Mouse (Mus musculus) thymus, postnatal 4 days (tissue): ENCODE results near the gene Greb1.

Experiments used
- DNase-seq: peaks from one replicate; pipeline ENCODE4 v3.0.0; 2021

Greb1 gene

DNA sequence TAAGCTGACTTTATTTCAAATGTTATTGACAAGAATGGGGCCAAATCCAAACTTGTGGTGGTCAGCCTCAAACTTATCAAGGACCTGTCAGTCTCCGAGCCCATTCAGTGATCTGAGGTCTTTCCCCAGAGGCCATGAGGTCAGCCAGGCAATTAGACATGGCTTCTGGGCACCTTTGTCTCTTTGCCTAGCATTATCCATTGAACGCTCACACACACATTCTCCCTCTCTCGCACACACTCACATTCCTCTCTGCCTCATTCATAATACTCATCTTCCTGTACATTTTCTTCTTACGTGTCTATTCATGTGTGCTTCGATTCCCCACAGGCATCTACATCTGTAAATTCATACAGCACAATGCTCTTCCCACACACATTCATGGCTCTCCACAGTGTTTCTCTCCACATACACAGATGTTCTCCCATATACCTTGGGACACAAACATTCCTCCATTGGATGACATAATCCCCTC is 3.3 kb upstream of the Greb1 start:
- no peak for DNase-seq

DNA sequence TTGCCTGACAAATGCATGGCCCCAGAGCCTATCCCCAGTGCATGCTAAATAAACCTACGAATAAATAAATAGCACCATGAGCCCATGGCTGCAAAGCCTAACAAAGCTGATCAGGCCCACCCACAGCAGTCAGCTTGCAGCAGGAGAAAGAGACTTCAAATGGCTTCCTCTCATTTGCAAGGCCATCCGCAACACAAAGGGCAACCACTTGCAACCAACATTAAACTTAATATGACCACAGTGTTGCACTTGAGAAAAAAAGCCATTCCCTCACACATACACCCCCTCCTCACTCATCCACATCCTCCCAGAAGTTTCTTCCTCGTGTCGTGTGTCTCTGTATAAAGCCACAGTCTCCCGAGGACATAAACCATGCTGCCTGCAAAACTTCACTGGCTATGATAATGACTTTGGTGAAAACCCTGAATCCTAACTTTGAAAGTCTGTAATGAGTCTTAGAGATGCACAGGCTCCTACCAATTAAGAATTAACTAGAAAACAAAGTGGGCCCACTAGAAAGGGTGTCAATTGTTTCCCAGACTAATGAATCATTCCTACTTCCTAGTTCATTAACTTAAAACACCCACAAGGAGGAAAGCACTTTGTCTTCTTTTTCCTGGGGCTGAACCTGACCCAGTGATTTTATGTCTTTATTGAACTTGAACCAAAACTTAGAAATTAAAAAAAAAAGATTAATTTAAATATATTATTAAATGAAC is 2.7 kb upstream of the Greb1 start:
- DNase-seq, result no peak

DNA sequence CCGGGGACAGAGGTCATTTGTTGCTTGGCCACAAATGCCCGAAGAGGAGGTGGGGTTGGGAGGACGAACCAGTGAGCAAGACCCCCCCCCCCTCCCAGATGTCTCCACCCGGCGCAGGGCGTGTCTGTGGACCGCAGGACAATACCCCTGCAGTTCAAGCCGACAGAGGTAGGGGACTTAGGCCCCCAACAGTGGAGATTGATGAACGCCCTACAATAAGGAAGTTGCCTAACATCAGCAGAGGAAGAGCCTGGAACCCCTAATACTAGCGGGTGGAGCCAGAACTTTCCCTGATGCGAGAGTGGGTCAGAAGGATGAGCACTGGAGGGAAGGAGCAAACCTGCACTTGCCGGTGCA is 251 bp upstream of the Greb1 start:
- no peak for DNase-seq

DNA sequence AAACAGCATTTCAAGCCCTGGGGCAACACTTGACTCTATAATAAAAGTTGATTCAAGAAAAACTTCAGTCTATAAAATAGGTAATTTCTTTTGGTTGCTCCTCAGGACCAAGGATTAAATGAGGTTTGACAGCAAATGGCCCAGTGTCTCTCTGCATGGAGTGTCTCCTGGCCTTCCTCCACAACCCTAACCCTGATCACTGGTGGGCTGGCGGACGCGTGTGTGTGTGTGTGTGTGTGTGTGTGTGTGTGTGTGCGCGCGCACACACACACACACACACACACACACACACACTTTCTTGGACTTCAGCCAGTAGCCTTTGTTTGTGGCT is 793 bp downstream of the Greb1 start:
- DNase-seq, result no peak

DNA sequence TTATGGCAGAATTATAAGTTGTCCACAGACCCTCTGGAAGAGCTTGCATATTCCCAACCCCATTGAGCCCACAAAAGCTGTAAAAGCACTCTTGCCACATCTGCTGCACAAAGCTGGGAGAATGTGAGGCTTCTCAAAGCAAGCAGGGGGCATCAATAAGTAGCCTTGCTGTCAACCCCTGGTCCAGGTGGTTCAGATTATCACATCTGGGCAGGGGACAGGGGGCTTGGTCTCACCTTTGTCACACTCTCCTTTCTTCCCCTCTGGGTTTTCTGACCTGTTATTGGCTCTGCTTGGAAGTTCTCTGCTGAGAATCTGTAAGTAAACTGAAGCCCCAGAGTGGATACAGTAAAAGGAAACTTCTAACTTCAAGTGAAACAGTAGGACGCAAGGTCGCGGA is 1.8 kb downstream of the Greb1 start:
- DNase-seq, result no peak

DNA sequence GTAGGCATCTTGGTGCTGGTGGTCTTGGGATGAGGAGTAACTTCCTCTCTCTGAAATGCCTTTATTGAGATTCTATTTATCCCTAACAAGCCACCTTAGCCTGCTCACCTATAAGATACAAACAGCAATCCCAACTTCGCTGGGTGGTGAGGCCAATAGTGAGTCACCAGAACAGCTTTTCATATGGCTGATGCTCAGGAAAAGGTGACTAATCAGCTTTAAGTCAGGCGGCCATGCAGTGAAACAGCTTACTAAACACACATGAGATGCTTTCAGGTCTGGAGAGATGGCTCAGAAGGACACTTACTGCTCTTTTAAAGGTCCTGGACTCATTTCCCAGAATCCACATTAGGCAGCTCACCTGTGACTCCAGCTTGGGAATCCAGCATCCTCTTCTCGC is 4.9 kb downstream of the Greb1 start:
- no peak for DNase-seq

DNA sequence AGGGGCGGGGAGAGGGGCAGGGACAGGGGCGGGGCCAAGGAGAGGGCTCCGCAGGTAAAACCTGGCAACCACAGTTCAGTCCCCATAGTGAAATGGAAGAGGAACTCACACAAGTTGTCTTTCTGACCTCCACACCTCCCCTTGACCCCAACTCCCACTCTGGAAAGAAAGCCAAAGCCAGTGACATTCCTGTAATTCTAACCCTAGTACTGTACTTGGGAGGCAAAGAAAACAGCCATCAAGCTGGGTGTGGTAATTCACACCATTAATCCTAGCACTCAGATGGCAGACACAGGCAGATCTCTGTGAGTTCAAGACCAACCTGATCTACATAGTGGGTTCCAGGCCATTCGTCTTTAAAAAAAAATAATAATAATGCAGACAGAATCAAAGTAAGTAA is 7.3 kb downstream of the Greb1 start:
- no peak for DNase-seq

DNA sequence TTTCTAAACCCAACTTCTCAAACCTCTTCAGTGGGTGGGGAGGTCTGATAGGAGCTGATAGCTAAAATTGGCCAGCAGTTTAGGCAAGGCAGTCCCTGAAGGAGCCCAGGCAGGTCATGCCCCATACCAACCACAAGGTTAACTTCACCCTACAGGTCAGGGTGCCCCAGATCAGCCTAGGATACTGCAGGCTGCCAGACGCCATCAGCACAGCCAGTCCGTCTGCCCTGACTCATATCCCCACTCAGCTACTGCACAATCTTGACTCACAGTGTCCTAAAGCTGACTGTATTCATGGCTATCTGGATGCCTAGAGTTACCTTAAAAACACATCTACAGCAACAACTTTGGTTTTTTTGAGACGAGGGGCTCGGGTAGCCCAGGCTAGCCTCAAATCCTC is 10.2 kb downstream of the Greb1 start:
- no peak for DNase-seq

DNA sequence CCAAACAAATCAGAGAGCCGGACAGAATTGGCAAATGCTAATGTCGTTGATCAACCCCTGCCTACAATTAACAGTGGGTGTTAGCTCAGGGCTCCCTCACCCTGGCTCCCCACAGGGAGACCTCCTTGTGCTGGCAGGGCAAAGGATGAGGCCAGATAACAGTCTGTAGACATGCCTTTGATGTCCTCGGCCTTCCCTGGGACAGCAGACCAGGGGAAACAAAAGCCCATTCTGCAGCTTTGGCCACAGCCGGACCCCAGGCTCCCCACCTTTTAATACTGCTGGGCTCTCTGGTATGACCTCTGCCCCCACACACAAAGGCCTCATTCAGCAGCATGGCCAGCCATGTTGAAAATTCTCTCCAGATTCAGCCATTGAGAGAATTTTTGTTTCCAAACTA is 10.9 kb downstream of the Greb1 start:
- no peak for DNase-seq

DNA sequence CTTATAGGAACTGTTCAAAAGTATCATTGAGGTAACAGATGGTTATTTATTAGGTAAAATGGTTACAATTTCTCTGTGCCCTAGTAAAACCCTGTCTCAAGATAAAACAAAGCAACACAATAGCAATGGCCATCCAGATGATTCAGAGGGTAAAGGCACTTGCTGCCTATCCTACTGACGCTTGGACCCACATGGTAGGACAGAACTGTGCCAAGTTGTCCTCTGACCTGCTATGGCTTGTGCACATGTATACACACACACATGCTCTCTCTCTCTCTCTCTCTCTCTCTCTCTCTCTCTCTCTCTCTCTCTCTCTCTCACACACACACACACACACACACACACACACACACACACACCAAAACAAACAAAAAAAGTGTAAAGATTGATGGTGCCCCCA is 11.5 kb downstream of the Greb1 start:
- no peak for DNase-seq

DNA sequence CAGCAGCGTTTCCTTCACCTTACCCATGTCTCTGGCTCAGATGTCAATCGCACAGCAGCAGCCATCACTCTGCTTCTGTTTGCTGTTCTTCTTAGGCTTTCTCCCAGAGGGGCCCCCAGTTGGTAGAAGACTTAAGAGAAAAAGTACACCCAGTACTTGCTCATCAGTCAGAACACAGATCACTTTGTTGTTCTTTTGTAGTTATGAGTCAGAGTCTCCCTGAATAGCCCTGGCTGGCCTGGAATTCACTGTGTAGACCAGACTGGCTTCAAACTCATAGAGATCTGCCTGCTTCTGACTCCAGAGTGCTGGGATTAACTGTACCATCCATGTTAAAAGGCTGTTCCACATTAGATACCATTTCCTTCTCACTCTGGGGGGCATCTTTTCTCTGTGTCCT is 12.1 kb downstream of the Greb1 start:
- no peak for DNase-seq

DNA sequence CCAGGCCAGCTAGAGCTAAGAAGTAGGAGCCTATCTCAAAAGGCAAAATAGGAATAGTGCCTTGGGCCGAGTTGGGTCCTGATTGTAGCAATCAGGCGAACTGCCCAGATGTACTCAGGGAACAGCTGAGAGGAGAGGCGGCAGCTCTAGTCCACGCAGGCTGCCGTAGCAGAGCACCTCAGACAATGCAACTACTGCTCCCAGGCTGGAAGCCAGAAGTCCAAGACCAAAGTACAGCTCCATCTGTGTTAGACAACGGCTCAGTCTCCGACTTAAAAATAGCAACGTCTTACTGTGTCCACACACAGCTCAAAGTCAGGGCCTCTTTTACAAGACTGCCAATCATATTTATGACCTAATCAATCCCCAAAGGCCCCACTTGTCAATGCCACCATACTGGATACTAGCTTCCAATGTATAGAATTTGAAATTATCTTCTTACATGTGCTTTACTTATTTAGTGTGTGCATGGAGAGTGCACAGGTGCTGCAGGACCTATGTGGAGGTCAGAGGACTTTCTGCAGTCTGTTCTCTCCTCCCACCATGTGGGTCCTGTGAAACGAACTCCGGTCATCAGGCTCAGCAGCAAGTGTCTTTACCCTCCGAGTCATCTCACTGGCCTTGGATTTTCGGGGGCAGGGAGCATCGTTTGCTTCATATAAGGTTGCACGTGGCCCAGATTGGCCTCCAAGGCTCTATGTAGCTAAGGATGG is 19.5 kb downstream of the Greb1 start:
- DNase-seq, result no peak

DNA sequence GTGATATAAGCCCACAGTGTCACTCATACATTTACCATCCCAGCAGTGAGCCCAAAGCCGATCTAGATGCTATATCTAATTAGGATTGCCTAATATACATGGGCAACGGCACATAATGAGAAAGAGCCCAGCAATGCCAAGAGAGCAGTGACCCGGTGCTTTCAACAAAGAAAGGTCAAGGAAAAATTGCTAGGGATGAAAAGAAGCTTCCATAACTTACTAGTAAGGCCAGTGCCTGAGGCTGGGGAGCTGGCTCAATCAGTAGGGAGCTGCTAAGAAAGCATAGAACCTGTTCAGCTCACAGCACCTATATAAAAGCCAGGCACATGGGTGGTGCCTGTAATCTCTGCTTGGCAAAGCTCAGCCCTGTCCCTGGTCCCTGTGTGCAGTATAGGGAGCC is 20.4 kb downstream of the Greb1 start:
- no peak for DNase-seq

DNA sequence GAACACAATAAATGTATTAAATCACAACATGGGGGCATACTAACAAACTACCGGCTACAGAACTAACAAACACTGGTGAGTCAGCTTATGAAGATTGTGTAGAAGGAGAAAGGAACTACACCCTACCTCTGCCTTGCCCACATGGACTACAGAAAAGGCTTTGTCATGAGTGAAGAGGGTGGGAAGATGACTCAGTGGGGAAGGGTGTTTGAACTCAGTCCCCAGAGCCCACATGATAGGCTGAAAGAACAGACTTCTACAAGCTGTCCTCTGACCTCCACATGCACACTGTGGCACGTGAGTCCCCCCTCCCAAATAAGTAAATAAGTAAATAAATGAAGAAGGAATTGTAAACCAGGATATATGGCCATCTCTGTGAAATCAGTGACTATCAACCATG is 21.5 kb downstream of the Greb1 start:
- no peak for DNase-seq

DNA sequence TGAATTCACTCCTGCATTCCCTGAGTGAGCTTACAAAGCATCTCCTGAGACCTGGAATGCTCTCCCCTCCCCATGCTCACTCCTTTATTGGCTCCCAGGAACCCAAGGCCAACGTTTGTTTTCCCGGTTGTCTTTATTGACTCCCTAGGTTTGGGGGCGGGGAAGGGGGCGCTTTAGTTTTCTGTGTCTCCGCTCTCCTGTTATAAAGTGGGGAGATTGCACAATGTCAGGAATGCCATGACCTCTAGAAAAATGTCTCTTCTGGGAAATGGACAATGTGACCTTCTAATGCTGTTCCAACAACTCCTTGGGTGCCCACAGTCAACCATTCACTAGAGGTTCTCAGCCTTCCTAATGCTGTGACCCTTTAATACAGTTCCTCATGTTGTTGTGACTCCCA is 22.2 kb downstream of the Greb1 start:
- DNase-seq, result no peak

DNA sequence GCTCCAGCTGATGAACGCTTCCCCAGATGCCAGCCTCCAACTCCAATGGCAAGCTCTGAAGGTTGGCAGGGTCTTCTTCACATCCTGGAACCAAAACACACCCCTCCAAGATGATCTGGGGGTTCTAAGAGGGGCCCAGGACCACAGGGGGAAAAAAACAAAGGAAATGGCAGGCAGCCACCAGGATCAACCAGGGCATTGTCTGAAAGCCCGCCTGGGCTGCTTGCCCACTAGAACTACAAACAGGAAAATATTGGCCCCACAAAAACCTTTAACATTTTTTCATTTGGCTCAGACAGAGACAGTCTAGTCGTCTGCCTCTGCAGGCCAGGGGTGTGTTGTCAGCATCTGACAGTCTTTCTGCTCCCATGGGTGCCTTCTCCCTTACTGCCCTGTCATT is 25.3 kb downstream of the Greb1 start:
- no peak for DNase-seq

DNA sequence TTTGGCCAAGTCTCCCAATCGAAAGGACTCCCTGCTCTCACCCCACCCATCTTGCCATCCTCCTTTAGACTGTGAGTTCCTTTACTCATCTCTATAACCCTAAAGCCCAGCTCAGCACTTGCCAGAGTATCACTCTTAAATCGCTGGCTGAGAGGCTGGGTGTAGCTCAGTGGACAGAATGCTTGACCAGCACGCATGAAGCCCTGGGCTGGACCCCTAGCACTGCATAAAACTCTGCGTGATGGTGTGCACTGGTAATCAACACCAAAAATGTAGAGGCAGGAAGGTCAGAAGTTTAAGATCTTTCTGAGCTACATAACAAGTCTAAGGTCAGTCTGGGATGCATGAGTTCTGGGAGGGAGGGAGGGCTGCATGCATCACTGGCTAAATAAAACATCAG is 26.1 kb downstream of the Greb1 start:
- DNase-seq, result no peak

DNA sequence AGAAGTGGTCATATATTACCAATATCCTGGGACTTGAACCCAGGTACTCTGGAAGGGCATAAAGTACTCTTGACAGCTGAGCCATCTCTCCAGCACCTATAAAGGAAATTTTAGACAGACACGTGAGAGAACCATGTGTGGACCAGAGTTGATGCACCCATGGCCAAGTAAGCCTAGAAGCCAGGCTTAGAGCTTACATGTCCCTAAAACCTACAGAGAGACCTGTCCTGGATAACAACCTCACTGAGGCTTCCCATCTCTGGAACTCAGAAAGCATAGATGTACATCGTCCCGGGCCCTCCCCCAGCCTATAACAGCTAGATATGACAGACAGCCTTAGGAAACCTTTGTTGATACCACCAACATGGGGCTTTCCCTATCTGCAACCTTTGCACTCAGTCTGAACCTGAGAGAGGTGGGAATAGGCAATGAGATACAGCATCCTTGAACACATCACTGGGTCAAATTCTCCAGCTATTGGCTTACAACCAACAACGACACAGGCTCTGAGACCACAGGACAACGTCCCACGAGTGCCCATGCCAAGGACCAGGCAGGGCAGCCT is 31.0 kb downstream of the Greb1 start:
- DNase-seq, result no peak

DNA sequence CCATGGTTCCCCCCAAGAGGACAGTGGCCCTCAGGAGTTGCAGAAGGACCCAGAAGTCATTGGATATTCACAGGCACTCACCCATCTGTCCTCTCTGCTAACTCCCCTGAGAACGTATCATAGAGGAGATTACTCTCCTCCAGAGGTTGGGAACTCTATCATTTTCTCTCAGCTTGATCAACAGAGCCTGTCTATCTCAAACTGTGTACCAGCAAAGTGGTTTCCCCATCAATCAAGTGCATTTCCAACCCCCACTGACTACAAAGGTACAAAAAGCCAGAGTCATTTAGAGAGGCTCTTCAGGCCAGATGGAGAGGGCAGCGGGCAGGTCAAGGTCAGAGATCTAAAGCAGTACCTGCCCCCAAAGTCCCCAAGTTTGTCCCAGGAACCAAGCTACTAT is 32.0 kb downstream of the Greb1 start:
- no peak for DNase-seq

DNA sequence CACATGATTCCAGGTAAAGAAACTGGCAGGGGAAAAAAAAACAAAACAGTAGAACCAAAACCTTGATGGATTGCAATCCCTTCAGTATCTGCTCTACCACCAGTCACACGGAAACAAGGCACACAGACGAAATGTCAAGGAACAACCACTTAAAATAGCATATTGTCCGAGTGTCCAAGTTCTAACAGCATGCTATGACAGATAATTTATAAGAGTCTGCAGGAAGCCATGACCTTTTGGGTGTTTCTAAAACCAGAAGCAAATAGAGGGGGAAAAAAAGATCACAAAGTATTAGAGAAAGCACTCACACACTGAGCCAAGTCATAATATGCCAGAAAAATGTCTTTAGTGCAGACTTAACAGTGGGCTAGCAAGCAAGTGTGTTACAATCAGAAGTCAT is 32.4 kb downstream of the Greb1 start:
- no peak for DNase-seq

DNA sequence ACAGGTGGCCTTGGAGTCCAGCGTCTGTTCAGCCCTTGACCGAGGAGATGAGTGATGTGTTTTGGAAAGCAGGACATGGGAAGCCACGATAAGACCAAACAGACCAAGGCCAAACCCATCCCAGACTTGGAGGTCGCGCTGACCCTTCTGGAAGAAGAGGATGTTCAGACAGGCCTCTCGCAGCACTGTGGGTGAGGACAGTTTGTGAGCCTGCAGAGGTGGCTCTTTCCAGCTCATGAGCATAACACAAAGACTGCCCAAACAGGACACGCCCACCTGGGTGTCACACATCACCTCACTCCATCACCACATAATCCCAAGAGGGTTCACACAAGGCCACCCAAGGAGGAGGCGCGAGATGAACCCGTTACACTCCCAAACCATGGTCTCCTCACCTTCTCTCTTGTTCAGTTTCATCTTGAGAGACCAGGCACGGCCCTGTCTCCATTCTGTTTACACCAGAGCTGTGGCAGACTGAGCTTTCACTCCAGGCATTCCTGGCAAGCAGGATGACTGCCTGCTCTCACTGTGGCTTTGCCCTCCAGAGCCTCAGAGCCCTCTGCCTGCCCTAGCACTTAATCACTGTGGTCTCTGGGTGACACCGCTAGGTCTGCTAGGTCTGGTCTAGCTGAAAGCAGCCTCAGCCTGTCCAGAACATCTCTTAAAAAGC is 35.8 kb downstream of the Greb1 start:
- DNase-seq, result no peak

DNA sequence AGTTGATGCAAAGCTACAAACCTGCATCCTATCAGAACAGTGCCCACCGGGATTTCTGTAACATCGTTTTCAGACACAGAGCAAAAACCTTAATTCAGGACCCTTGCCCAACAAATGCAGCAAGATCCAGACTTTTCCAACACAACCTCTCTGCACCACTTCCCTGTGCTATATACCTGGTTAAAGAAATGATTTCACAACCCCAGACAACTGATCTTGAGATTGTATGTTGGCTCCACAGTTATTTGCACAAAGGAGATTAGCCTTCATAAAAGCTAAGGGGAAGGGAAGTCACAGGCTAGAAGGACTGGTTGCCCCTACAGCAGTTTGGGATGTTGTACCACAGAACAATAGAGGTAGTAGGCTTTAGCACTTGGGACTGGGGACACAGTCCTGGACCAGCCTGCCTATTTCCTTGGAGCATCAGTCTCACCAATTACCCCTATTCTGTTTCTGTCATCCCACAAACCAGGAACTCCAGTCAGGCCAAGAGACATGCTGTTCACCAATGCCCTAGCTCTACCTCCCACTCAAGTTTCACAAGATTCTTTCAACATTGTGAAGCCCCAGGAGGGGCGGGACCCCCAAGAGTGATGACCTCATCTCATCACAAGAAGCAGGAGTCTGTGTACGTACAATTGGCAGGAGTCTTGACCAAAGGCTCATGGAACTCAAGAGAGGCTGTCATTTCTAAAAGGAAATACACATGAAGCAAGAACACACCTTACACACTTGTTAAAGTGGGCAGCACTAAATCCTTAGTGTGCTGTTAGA is 36.9 kb downstream of the Greb1 start:
- no peak for DNase-seq

DNA sequence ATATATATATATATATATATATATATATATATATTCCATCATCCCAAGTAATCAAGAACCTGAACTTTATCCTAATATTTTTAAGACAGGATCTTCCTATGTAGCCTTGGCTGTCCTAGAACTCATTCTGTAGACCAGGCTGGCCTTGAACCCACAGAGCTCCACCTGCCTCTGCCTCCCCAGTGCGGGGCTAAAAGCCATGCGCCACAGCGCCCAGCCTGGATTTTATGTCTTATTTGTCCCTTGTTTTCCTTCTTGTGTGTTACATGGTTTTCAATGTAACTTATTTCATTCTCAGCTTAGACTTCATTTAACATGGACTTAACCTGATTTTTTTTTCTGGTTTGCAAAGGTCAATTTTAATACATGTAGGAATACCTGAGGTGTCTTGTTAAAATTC is 39.2 kb downstream of the Greb1 start:
- DNase-seq, result no peak
